Mouse (Mus musculus): ENCODE measurements around the gene Ablim2. TPM values are rescaled to one million over a fixed set of nuclear protein-coding genes. Genes with fewer than 3 reads are reported as not detected.

The Ablim2 gene
- total RNA-seq, 1 experiment from 2014 or later: not detected

GRCm38 (mm10) chr5:35921141-35921540 lies 163.5 kb downstream of the Ablim2 start:
- ATAC-seq (replicated peaks; ENCODE audit: insufficient number of reproducible peaks, low FRiP score, low TSS enrichment, poor library complexity, severe bottlenecking): no peak

- no peak for ATAC-seq (replicated peaks; ENCODE audit: insufficient number of reproducible peaks, low FRiP score, low TSS enrichment, poor library complexity, severe bottlenecking)
These were observed 164.0 kb downstream of the Ablim2 start for GRCm38 (mm10) chr5:35921595-35922254.

DNA sequence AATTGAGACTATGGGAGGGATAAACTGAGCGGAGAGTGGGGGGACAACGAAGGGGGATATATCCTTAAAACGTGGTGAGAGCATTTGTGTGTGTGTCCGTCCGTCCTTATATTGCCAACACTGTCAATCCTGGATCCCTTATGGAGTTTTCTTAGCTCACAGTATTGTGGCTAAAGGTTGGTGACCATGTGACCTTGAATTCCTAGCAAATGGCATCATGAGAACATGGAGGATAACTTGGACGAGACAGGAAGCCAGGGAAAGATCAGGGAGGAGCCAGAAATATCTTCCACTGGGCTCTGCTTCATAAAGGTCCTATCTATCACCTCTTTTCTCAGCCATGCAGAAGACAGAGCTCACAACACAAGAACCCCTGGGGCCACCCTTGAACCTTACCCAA lies 165.8 kb downstream of the Ablim2 start:
- ATAC-seq (replicated peaks; ENCODE audit: insufficient number of reproducible peaks, low FRiP score, low TSS enrichment, poor library complexity, severe bottlenecking): no peak

DNA sequence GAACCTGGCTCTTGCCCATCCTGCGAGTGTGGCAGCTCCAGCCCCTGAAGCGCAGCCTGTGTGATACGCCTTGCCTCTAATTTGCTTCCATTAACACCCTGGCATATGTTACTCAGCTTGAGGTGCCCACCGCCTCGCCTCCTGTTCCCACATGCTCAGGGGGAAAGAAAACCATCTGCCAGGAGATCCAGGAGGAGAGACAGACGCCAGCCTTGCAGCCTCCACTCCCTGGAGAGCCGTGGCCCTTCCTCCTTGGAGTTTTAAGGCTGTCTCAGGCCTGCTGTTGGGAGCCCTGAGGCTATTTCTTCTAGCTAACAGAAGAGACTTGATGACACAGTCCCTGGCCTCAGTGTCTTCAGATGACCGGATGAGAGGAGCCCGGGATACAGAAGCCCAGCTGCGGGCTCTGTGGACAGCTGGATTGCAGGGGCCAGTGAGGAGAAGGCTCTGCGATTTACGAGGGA lies 167.5 kb downstream of the Ablim2 start:
- no peak for ATAC-seq (replicated peaks; ENCODE audit: insufficient number of reproducible peaks, low FRiP score, low TSS enrichment, poor library complexity, severe bottlenecking)

DNA sequence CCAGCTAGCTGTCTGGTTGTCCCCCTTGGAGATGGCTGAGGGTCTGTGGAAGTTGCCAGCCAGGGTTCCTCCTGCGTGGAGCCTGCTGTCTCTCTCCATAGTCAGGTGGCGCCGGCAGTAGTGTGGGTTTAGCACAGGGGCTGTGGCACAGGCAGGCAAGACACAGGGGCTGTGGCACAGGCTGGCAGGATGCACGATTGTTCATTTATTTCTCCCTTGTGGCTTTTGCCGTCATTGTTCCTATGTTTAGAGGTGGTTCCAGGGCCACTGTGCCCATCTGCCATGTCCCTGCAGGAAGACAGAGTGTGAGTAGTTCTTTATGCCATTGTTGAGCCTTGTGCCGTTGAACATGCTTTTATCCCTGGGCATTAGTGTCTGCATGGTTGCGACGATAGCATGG lies 168.8 kb downstream of the Ablim2 start:
- no peak for ATAC-seq (replicated peaks; ENCODE audit: insufficient number of reproducible peaks, low FRiP score, low TSS enrichment, poor library complexity, severe bottlenecking)

- ATAC-seq (replicated peaks; ENCODE audit: insufficient number of reproducible peaks, low FRiP score, low TSS enrichment, poor library complexity, severe bottlenecking): no peak
These were observed 173.6 kb downstream of the Ablim2 start for GRCm38 (mm10) chr5:35931296-35931695.

- no peak for ATAC-seq (replicated peaks; ENCODE audit: insufficient number of reproducible peaks, low FRiP score, low TSS enrichment, poor library complexity, severe bottlenecking)
These were observed 175.4 kb downstream of the Ablim2 start for GRCm38 (mm10) chr5:35933059-35933458.

Other genes with a start within 250 kb of the Ablim2 start
- not detected in 3 replicates for gene Cpz, start 232.2 kb upstream of the Ablim2 start, total RNA-seq (2017)
- 10.5 to 19.1 TPM (median 17.2 TPM) in 3 replicates for gene Trmt44, start 182.8 kb upstream of the Ablim2 start, total RNA-seq (2017)
- gene Acox3, start 174.8 kb upstream of the Ablim2 start, total RNA-seq (2017): 54.4 to 70.1 TPM (median 59.2 TPM) in 3 replicates
- gene Htra3, start 78.1 kb upstream of the Ablim2 start, total RNA-seq (2017): not detected in 3 replicates
- gene Sh3tc1, start 17.9 kb upstream of the Ablim2 start, total RNA-seq (2017): 8.3 to 17.8 TPM (median 12.1 TPM) in 3 replicates
- 0.86 to 1.9 TPM (median 1.3 TPM) in 3 replicates for gene Afap1, start 135.4 kb downstream of the Ablim2 start, total RNA-seq (2017)

All from monocyte, adult 5-6 weeks (primary cell).